Mouse (Mus musculus) T-helper 2 cell (primary cell): ENCODE results near the gene Fam185a.

Experiments used
- in situ Hi-C: fragments of 300-600 bp; cut with MboI, MseI; formaldehyde crosslinking; loops from one replicate; pipeline ENCODE4 v1.15.1; 2025; ENCODE audit warnings: high pct_unique_total_duplicates

Fam185a gene

DNA sequence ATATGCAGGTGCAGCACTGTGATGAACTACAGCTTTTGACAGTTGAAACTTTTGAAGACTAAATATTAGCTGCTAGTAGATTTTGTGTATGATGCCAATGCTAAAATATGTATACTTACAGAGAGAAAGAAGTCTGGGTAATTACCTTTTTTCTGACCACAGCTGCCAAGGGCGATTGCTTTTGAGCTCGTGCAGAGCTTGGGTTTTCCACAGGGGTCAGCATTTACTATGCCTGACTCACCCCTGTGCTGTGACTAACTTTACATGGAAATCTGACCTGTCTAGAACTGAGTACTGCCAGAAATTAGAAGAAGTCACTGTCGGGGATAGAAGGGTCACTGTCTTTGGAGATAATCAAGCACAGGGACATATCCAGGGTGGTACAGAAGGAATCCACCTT is 67.5 kb downstream of the Fam185a start:
- in situ Hi-C loops, result no loop called here

DNA sequence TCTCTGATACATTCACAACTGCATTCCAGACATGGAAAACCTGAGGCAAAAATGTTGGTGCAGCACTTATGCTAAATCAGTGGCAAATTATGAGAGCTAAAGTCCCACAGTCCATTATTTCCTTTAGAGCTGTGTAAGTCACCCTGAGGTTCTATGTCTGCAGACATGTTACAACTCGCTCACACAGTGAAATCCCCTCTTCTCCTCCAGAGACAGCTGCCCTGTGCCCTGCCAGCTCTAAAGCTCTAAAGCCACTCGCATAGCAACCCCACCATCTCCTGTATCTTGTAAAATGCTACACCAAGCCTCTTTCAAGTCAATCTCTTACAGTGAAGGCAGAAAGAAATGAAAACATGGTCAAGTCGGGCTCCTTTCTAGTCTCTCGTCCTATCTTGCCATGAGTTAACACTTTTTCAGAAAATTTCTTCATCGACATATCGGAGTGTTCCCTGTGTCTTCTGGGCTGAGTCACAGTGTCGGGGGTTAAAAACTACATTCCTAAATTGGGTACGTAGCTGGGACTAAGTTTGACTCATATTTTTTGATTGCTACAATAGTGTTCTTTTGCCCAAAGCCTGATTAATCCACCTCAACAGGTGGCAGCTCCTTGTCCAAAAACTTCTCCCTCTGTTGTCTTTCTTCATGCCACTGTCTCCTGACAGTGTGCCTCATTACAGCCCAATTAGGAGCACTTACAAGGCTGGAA is 68.7 kb downstream of the Fam185a start:
- in situ Hi-C loops, result no loop called here

DNA sequence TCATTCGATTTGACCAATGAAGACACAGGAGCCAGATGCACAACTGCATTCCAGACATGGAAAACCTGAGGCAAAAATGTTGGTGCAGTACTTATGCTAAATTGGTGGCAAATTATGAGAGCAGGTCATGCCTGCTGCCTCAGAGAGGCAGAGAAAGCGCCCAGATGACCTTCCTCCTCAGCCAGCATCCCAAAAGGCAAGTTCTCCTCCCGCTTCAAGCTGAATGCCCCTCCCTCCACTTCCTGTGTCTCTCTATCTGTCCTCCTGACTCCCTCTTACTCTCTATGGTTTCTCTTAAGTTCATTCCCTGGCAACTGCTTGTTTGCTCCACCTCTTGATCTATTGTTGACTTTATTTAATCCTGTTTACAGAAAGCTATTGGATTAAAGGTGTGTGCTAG is 70.0 kb downstream of the Fam185a start:
- in situ Hi-C loops, result no loop called here

DNA sequence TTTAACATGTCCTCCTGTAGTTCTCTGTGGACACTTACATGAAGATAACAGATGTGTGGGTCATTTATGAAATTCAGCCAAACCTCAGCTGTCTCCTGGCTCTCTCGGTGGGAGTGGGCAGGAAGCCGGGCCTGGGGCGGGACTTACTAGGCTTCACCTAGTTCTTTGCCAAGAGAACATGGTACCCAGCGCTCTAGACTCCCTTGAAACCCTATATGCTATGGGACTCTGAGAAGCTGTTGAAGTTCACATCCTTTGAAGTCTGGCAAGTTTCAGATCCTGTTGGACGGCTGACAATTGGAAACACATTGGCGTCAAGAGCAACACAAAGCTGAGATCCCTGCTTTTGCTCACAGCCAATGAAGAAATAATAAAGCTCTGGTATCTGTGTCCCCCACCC is 71.6 kb downstream of the Fam185a start:
- in situ Hi-C loops, result no loop called here

DNA sequence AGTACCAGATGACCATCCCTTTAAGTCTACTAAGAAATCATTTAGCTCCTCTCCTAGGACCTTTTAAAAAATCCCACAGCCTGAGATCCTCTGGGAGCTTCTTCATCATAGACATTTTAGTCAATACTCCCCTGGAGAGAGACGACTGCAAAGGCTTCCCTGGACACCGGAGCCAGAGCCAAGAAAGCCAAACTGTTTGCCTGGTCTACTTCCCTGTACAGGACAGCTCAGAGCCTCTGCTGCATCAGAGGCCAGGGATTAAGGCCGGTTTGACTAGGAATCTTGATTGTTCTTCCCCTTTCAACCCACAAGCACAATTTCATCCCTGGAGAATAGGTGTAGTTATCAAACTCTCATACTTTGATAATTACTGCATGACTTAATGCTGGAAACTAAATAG is 72.1 kb downstream of the Fam185a start:
- in situ Hi-C loops, result no loop called here

DNA sequence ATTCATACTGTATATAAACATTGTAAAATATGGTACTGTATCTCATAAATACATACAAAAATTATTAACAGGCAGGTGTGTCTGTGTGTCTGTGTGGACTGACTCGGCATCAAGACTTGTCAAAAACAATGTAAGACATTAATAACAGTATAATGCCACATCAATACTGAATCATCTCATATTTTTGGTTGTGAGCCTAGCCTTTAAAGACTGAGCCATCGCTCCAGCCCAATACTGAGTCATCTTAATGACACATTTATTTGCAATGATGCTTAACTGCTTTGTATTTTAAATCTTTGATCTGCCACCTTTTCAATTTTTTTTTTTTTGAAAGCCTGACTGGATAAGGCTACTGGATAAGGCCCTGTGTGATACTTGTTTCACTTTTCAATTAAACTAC is 73.7 kb downstream of the Fam185a start:
- in situ Hi-C loops, result no loop called here

DNA sequence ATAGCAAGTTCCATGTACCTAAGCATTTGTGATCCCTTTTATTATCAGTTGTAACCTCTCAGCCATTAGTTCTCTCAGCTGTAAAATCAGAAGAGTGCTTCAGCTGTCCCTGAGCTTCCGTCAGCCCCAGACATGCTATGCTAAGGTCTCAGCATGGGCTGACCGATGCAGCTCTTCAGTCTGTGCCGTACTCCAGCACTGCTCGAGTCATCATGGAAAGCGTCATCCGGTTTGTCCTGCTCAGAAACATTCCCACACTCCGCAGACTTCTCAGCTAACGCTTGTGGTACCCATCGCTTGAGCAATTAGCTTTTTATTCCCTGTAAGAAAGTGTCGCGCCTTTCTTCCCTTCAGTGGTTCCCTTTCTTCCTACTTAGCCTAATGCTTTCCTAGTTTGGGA is 74.2 kb downstream of the Fam185a start:
- in situ Hi-C loops, result no loop called here

DNA sequence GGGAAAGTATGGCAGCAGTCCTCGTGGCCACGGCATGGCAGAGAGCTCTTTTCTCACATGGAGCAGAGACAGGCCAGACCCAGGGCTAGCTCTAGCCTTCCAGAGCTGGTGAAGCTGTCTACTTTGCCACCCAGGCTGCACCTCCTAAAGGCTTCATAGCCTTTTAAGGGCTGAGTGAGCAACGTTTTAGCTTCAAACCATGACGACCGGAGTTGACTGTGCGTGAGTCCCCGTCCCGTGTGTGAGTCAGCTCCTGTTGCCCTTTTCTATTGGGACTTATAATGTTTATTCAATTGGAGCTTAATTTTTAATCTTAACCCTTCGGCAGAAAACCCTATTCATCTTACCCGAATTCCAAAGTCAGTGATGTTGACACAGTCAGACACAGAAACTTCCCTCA is 75.4 kb downstream of the Fam185a start:
- in situ Hi-C loops, result no loop called here

DNA sequence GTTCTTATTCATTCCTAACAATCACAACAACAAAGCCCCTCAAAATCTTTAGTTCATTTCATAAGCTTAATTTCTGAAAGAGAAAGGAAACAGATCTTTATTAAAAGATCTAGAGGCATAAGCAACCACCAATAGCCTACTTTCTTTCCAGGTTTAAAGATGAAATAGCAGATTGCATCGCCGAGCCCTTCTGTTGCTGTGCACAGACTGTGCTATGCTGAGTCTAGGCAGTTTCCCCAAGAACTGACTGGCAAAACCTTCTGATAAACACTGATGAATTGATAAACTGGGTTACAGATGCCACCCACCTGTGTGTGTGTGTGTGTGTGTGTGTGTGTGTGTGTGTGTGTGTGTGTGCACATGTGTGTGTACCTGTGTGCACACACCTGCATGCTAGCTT is 76.2 kb downstream of the Fam185a start:
- in situ Hi-C loops, result no loop called here

DNA sequence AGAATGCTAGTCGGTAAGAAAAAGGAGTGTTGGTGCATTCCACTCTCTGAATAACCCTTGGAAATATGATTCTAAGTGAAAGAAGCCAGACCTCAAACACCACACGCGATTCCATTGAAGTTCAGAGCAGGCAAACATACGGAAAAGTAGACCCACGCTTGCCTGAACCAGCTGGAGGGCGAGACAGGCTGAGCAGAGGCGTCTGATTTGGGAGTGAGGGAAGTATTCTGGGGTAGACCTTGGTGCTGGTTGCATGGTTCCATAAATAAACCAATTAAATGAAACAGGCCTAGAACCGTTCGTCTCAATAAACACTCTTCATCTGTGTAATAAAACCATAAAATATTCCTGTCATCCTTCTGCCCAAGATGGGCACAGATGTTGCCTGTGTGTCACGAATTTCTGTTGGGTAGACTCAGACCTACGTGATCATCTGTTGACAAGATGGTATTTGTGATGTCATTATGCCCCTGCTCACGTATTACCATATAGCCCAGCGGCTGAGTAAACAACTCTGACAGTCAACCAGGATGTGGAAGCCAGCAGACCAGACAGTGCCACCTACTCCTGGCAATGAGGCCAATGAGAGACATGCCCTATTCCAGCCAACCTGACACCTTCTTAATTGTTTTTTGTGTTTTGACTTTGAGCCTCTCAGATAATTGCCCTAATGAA is 78.3 kb downstream of the Fam185a start:
- in situ Hi-C loops, result no loop called here

DNA sequence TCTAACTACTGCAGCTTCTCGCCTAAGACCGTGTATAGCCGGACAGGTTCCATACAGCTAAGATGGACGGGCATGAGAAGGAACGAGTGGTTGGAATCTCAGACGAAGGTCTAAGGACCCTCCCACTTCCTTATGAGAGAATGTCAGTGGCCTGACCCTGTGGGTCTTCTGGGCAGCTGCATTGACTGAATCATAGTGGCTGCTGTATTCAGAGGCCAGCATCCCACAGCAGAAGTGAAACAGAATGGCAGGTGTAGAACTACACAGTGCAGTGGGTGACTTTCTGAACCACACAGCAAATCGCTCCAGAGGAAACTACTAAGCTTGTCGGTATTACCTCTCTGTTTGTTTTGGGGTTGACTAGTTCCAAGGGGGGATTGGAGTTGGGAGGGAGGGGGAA is 80.4 kb downstream of the Fam185a start:
- in situ Hi-C loops, result no loop called here

DNA sequence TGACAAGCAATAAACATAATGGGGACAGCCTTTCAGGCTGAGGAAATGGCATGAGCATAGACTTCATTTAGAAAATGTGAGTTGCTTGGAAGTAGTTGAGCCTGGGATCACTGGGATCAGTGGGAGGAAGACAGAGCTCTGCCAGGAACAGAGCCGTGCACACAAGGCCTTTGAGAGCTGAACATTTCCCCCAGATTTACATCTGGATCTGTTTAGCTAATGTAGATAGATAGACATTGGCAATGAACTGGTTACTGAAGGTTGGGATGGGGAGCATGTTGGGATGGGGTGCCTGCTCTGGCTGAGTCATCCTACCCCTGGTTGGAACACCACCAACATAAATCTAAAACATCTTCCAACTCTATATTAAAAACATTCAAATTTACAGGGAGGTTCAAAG is 82.1 kb downstream of the Fam185a start:
- in situ Hi-C loops, result no loop called here

DNA sequence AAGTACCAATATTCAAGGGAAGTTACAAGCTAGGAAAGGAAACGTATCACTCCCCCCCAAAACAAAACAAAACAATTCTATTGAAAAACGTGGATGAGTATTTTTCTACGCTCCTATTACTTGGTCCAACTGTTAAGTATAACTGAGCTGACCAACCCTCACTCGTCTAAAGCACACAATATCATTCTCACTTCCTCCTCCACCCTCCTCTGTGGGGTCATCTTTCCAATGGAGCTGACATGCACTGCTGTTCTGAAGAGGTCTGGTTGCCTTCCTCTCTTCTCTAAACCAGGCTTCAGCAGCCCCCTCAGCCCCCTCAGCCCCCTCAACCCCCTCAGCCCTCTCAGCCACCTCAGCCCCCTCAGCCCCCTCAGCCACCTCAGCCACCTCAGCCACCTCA is 85.0 kb downstream of the Fam185a start:
- in situ Hi-C loops, result no loop called here

DNA sequence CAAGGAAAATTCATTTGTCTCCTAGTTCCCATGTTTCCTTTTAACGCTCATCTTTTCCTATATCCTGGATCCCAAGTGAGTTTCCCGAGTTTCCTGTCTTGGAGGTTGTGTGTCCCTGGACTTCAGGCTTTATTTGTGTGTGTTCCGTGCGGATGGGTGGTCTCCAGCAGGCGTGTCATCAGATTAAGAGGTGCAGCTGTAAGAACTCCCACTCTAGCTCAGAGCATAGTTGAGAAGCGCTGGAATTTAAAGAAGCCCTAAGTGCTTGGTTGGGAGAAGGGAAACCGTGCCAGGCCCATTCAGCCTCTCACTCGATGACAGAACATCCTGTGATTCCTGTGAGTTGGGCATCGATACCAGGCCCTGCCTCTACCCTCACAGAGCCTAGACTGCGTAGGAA is 88.6 kb downstream of the Fam185a start:
- in situ Hi-C loops, result no loop called here

DNA sequence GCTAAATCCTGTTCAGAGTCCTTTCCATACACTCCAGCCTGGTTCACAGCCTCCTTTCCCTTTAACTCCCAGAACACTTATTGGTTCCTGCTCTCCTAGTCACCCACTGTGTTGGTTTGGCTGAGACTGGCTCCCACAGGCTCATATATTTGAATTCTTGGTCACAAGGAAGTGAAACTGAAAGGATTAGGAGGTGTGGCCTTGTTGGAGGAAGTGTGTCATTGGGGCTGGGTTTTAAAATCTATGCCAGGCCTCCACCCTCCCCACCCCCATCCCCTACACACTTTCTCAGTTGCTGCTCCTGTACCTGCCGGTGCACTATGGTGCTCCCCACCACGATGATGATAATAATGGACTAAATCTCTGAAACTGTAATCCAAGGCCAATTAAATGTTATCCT is 92.8 kb downstream of the Fam185a start:
- in situ Hi-C loops, result no loop called here

DNA sequence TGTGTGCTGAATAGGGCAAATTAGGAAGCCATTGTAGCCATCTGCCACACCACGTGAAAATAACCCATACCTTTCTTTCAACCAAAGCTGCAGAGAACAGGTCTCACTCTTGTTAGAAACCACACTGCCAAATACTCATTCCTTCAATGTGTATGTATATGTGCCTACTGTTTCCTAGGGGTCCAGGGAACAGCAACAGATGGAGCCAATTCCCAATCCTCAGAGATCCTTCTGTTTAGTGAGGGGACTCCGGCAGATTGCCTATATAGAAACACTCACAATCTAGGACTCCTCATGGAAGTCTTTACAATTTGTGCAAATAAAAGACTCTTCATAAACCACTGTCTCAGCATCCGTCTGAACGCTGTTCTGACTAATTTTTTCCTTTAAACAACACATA is 93.4 kb downstream of the Fam185a start:
- in situ Hi-C loops, result no loop called here

DNA sequence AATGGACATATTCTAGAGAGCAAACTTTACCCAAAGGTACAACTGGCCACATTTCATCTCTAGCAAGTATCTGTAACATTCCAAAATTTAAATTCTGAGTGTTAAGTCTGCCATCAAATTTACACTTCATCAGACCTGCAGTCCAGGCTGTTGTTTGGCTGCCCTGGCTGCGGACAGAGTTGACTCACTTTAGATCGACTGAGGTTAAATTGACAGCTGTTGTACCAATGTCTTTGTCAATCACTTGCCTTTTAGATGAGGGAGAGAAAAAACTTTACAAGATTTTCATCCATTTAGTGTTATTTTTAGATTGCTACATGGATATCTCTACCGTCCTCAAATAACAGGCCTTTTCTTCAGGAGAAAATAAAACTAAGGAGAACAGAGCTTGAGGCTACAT is 94.4 kb downstream of the Fam185a start:
- in situ Hi-C loops, result no loop called here

DNA sequence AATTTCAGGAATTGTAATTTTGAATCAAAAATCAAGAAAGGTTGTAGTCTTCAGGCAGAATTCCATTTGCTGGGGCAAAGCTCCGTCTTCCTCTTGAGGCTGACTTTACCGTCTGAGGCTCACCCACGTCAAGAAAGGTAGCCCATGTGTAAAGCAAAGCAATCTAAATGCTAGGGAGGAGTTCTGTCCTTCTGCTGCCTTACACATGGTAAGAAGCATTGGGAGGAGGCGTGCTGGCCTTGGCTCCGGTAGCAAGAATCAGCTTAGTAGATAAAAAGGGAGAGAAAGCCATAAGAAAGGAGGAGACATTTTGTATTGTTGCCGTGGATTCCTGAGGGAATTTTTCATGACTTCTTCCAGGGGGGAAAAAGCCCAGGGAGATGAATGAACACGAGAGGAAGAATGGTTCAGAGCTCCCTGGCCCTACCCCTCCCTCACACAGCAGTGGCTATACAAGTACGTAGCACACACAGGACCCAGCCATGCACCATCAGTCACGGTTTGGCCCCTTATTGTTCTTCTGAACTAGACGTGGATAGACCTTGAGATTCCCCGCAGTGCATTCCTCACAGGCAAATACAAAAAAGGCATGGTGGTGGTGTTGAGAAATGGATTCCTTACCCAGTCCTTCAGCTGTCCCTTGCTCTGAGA is 102.2 kb downstream of the Fam185a start:
- in situ Hi-C loops, result no loop called here

DNA sequence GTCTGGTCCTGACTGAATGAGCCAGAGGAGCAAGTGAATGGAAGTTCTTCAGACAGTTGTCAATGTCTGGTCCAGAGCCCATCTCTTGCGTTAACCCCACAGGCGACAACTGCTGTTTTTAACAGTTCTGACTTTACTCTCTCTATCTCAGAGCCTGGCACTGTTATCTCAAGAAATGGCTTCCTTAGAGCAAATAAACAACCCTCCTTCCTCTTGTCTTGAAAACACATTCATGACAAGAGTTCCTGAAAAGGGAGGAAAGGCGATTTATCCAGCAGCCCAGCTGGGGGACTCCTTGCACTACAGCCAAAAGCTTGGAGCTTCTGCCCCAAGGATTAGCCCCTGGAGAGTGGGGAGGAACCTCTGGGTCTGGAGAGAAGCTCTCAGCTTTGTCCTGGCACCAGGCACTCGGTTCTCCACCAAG is 102.7 kb downstream of the Fam185a start:
- in situ Hi-C loops, result no loop called here

DNA sequence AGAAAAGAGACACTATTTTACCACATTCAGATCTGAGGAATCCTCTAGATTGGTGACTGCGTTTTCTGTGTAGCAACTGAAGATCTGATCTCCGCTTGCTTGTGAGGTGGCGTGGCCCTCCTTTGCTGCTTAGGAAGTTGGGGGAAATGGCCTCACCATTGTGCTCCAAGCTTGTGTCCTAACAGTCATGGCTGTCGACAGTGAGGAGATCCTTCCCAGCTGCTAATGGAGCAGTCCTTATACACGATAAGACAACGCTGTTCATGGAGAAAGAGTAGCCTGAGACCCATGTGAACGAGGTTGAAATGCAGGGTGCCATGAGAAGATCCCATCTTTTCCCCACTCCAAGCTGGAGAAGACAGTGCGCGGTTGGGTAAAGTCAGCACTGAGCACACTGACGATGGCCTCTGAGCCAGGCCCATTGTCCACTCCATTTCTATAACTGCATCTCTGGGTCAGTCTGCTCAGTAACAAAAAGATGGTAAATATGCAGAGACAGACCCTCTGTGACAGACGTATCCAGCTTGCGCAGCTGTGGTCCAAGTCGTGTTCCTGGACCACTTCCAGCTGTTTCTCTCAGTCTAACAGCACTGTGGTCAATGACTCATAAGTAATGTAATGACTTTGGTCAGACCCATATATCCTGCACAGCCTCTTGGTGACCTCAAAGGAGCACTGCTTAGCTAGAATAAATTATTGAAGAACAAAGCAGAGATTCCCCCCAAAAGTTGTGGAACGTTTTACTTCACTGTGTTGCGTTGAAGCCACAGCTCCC is 103.5 kb downstream of the Fam185a start:
- in situ Hi-C loops, result no loop called here

DNA sequence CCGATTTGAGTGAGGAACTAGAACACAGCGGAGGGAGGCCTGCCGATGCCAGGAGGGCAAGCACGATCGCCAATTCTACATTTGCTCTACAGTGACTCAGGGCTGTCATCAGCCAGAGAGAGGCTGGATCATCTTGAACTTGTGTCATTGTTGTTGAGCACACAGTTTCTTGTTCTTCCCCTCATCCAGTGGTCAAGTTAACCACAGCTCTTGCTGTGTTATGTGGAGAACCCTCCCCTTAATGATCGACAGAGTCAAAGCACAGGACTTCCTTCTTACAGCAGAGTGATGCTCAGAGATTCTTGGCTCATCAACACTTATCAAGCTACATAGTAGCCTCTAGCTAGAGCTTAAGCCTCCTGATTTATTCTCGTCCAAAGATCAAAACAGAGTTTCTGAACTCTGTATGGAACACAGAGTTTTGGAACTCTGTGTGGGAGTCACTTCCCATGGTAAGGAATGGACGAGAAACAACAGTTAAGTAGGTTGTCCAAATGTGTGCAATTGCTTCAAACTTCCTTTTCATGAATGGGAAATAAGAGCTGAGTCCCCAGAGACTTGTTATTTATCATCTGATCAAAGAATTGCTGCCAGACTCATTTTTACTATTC is 104.5 kb downstream of the Fam185a start:
- in situ Hi-C loops, result no loop called here
